In genomic region chr1:136561823-136562222, GRCm38 (mm10) we compare ENCODE assay signal across 16 mouse cellular contexts.
A peak's percentile ranks its signal among the peaks of the same experiment; 100 is the strongest.
DNase-seq lines count a peak whose midpoint lies in the region; ATAC-seq and TF ChIP-seq lines count a peak whose summit lies in the region.
"Had no signal": no experiment of that assay in that cellular context is flagged by ENCODE, and none has a peak within 500 bp of the region (broad histone marks: within the 10 kb centered on the region; RNA-seq: fewer than 3 reads in every experiment).

No protein-coding gene starts in this region.

- no peaks in the 10 kb centered on the region for H3K27me3 ChIP-seq in heart, embryonic 12.5 days (replicated peaks)
- H3K27me3 ChIP-seq in lung, postnatal 0 days (replicated peaks; ENCODE audit: insufficient read depth, low read length): no peaks in the 10 kb centered on the region
- H3K27me3 ChIP-seq: limb, embryonic 12.5 days had no signal

- no peak overlapping the region for H3K9ac ChIP-seq in heart, embryonic 12.5 days
- H3K9ac ChIP-seq in lung, postnatal 0 days (replicated peaks; ENCODE audit: low read depth): no peak overlapping the region
- H3K9ac ChIP-seq: forebrain, embryonic 12.5 days; hindbrain, embryonic 14.5 days; limb, embryonic 12.5 days; liver, embryonic 14.5 days had no signal

- no peak for TF ChIP-seq CTCF in lung, postnatal 0 days (IDR thresholded peaks at IDR 0.05)
- TF ChIP-seq CTCF in layer of hippocampus, adult 2 months (conservative IDR thresholded peaks at IDR 0.05): no peak

- ATAC-seq in heart, embryonic 12.5 days (ENCODE audit: insufficient number of reproducible peaks, low FRiP score): peak; percentile 48; the same call in 1 of the 2 replicates
- ATAC-seq in lung, postnatal 0 days: peak; percentile 97

- WGBS in heart, embryonic 12.5 days: 10% methylated on average over 10 of the region's 10 CpGs
- WGBS in lung, postnatal 0 days: 12% methylated on average over 10 of the region's 10 CpGs

- H3K27ac ChIP-seq in heart, embryonic 12.5 days (ENCODE audit: poor library complexity, severe bottlenecking): peak overlapping the region; percentile 68
- H3K27ac ChIP-seq in lung, postnatal 0 days (ENCODE audit: low read length): peak overlapping the region; percentile 62; the same call in 1 of the 2 replicates
- H3K27ac ChIP-seq in layer of hippocampus, adult 2 months: no peak overlapping the region
- H3K27ac ChIP-seq: forebrain, embryonic 12.5 days; hindbrain, embryonic 14.5 days; left cerebral cortex, adult 2 months; liver, embryonic 14.5 days had no signal

- no peaks in the 10 kb centered on the region for H3K9me3 ChIP-seq in heart, embryonic 12.5 days (replicated peaks)
- no peaks in the 10 kb centered on the region for H3K9me3 ChIP-seq in lung, postnatal 0 days (ENCODE audit: low read length)
- H3K9me3 ChIP-seq: forebrain, embryonic 12.5 days; limb, embryonic 12.5 days had no signal

- H3K36me3 ChIP-seq in heart, embryonic 12.5 days: no peaks in the 10 kb centered on the region
- no peaks in the 10 kb centered on the region for H3K36me3 ChIP-seq in lung, postnatal 0 days (ENCODE audit: insufficient read depth, low read length)
- H3K36me3 ChIP-seq: forebrain, embryonic 12.5 days; limb, embryonic 12.5 days had no signal

- H3K4me1 ChIP-seq in heart, embryonic 12.5 days (replicated peaks): peaks cover 25% of the 10 kb centered on the region
- no peaks in the 10 kb centered on the region for H3K4me1 ChIP-seq in lung, postnatal 0 days (ENCODE audit: insufficient read depth, low read depth, low read length)

- TF ChIP-seq EP300 in lung, postnatal 0 days (IDR thresholded peaks at IDR 0.05): peak; percentile 96

- DNase-seq in heart, adult 9 months (ENCODE audit: low spot score in 2 of 2): no peak
- peak; percentile 38 to 45 for DNase-seq in lung, adult 18-20 months
- no peak for DNase-seq in lung, postnatal 10 days
- peak; percentile 85 for DNase-seq in lung, postnatal 0 days (ENCODE audit: low spot score)
- peak; percentile 47 for DNase-seq in yolk sac, embryonic 10.5 days (ENCODE audit: low spot score)
- no peak for DNase-seq in testis, postnatal 14 days (ENCODE audit: low spot score)
- DNase-seq in layer of hippocampus, adult 2 months (ENCODE audit: low spot score in 2 of 2): no peak
- DNase-seq: cerebellum, adult 11-12 months; kidney, adult 9 months; thymus, postnatal 36 days had no signal

- peak overlapping the region; percentile 50 for H3K4me2 ChIP-seq in heart, embryonic 12.5 days
- H3K4me2 ChIP-seq in lung, postnatal 0 days (replicated peaks; ENCODE audit: low read depth, low read length): peak overlapping the region; percentile 29; the same call in 1 of the 2 replicates
- H3K4me2 ChIP-seq: forebrain, embryonic 12.5 days; hindbrain, embryonic 14.5 days; limb, embryonic 12.5 days had no signal

- H3K4me3 ChIP-seq in heart, embryonic 12.5 days: no peak overlapping the region
- no peak overlapping the region for H3K4me3 ChIP-seq in lung, postnatal 0 days (ENCODE audit: low read depth, low read length)
- H3K4me3 ChIP-seq in layer of hippocampus, adult 2 months: no peak overlapping the region
- H3K4me3 ChIP-seq: forebrain, embryonic 12.5 days; left cerebral cortex, adult 2 months; limb, embryonic 12.5 days had no signal

Comparison
In these comparisons a context has a peak if more than half of its experiments do, and no peak if none do; other contexts are left out.
1. DNase-seq: peak in lung, adult 18-20 months (2 of 2), lung, postnatal 0 days (single experiment) and yolk sac, embryonic 10.5 days (single experiment); none in heart, adult 9 months (0 of 2), lung, postnatal 10 days (single experiment), testis, postnatal 14 days (single experiment) and layer of hippocampus, adult 2 months (0 of 2).